Mouse (Mus musculus): ENCODE measurements around the gene Coa3.
A peak's percentile ranks its signal among the peaks of the same experiment; 100 is the strongest.
"Not testable (repeated sequence)": the region's sequence is repeated elsewhere in the genome, so short reads cannot be mapped to it uniquely, and the experiment has no call there.

Coa3 gene

DNA sequence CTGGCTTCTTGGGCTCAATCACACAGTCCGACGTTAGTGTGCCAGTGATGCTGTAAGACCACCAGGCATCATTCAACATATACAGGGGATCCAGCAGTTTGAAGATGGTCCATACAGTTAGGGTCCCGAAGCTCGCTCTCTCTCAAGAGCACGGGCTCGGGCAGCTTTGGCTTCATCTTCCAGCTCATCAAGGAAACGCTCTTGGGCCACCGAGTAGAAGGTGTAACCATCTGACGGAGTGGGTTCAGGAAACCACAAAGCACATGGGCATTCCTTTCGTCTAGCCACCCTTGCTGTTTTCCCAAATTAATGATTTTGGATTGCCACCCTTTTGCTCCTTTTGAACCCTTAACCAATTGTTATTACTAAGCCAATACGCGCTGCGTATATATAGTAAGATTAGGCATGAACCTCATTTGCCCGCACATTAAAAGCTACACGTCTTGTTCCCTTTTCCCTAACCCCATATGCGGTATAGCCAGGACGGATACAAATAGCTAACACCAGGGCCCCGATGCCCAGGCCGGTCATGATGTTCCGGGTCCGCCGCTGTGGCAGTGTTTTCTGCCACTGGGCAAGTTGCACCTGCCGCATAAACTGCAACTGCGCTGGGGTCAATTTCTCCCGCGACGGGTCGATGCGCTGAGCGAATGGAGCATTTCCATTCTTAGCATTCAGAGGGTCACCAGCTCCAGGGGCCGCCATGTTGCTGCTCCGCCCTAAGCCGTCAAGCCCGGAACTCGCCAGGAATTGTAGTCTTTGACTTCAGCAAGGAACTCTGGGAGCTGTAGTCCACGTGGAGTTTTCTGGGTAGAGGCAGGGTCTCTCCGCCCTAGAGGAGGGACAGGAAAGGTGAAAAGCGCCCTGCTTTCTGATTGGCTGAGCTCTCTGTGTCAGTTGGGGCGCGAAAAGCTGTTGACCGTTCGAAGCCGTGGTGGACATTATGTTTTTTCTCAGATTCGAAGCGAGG lies at the start of gene Coa3, which contains the start of gene Cntd1:
TSS of gene Coa3 (minus strand) at position 892 of the 970 bp plus-strand sequence.
TSS of gene Cntd1 (plus strand) at position 790 of the 970 bp plus-strand sequence.
- DNase-seq, result peak; percentile 83

DNA sequence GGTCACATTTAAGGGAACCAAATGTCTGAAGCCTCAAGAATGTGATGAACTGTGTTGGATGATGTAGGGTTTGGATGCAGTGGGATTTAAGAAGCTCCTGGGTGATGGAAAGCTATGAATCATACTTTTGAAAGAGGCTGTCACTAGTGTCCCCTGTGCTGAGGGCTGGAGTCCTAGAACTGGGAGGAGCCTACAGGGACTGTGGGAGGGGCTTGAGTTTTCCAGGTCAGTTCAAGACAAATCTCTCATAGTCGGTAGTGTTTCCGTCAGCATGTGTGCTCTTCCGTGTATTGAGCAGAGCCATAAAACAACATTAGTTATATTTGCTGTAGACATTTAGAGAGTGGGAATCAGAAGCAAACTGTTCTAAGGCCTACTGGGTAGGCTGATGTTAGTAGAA lies 48.4 kb upstream of the Coa3 start:
- no peak for DNase-seq

DNA sequence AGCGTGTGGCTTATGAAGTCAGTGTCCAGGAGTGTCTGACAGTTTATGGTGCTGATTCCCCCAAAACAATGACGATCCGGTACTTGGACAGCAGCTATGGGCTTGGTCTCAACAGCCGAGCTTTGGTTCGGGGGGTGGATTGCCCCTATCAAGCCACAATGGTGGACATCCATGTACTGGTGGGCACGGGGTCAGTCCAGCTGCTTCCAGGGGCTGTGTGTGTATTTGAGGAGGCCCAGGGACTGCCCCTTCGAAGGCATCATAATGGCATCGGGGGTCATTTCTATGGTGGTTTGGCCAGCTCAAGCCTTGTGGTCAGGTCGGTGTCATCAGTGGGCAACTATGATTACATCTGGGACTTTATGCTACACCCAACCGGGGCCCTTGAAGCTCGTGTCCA lies 47.2 kb upstream of the Coa3 start:
- DNase-seq, result no peak

DNA sequence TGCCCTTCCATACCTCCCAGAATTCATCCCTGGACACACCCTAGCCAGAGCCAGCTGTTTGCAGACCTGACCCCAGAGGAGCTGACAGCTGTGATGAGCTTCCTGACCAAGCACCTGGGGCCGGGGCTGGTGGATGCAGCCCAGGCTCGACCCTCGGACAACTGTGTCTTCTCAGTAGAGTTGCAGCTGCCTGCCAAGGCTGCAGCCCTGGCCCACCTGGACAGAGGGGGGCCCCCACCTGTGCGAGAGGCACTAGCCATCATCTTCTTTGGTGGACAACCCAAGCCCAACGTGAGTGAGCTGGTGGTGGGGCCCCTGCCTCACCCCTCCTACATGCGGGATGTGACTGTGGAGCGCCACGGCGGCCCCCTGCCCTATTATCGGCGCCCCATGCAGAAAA lies 46.3 kb upstream of the Coa3 start:
- DNase-seq, result not testable (repeated sequence)

DNA sequence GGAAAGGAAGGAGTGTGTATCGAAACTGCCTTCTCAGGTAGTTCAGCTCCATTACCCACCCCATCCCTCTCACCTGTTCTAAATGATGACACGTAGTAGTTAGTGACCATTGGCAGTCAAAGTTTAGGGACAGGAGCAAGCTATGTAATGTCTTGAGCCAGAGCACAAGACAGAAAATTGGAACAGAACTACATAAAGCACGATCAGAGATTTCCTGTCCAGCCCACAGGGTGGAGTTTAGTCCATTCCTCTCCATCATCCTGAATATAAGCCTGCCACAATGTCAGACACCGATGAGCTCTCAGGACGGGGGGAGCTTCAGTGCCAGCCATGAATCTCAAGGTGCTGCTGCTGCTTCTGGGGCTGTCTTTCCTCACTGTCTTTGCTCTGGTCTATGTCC lies 45.8 kb upstream of the Coa3 start, which contains the start of gene Aoc2:
TSS of gene Aoc2 (plus strand) at position 301 of the 400 bp plus-strand sequence.
- DNase-seq, result no peak

DNA sequence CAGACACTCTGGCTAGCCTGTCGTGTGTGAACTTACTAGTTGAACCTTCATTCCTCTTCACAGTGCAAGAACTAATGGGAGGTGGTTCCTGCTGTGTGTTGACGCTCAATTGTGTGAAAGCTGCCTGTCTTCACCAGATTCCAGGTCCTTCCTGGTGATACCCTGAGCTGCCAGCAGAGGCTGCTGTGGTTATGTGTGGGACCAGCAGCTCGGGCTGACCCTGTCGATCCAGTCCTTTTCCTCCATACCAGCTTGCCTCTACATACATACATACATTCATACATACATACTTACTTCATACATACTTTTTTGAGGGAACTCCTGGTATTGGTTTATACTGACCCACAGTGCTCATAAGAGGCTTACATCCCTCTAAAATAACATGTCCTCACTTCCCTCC lies 44.7 kb upstream of the Coa3 start:
- DNase-seq, result peak; percentile 68

DNA sequence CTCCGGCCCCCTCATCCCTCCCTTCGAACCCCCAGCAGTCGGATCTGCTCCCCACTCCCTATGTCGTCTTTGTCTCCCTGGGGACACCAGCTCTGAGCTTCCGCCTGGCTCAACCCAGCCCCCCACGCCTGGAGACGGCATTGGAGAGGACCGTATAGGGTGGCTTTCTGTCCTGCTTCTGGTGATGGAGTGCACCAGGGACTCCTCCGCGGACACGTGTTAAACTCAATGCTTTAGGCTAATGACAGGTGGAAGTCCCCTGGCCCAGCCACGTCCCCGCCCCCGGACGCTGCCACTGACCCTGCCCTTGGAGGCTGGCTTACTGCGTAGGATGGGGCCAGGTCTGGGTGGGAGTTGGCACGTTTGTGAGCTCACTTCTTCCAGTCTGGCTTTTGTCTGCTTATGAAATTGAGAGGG lies 37.6 kb upstream of the Coa3 start:
- no peak for DNase-seq

DNA sequence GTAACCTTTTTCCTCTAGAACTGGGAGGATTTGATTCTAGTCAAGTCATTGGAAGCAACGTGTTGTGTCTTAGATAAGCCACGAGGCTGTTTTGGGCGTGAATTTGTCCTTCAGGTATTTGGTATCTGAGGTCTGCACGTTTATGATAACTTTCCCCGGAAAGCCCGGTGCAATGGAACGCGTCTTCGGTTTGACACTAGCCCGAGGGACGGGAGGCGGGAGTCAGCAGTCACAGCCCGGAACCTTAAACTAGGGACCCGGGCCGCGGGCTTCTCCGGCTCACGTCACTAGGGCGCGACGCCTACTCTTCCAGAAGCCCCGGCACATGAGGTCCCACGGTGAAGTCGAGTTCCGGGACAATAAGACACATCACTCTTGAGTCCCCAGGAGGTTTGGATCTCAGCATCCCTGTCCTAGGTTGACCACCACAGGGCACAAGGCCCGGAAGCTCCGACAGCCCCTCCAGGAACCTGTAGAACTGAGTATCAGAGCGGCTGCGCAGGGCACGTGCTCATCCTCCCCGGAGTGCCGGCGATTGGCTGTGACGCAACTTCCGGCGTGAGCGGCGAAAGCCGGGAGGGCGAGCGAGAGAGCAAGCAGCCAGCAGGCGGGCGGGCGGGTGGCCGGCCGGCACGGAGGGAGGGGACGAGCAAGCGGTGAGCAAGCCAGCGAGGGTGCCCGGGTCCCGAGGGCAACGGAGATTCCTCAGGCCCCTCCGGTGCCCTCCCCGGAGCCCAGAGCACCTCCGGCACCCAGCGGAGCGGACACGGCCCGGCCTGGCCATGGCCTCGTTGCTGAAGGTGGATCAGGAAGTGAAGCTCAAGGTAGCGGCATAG lies 37.0 kb upstream of the Coa3 start, which contains the start of gene Psme3:
TSS of gene Psme3 (plus strand) at position 549 of the 836 bp plus-strand sequence.
- DNase-seq, result peak; percentile 91

DNA sequence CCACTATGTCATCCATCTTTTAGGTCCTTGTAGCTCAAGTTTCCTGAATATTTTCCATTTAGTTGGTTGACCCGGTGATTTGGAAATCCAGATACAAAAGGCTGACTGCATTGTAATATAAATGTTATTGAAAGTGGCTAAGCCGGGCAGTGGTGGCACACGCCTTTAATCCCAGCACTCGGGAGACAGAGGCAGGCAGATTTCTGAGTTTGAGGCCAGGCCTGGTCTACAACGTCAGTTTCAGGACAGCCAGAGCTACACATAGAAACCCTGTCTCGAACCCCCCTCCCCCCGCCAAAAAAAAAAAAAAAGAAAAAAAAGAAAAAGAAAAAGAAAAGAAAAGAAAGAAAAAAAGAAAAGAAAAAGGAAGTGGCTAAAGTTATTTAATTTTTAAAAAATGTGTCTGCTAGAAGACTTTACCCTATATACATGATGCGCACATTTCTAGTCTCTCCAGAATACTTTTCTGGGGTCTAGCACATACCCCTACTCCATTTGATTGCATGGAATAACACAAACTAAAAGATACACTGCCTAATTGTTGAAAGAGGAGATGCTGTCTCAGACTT lies 36.3 kb upstream of the Coa3 start:
- DNase-seq, result no peak

DNA sequence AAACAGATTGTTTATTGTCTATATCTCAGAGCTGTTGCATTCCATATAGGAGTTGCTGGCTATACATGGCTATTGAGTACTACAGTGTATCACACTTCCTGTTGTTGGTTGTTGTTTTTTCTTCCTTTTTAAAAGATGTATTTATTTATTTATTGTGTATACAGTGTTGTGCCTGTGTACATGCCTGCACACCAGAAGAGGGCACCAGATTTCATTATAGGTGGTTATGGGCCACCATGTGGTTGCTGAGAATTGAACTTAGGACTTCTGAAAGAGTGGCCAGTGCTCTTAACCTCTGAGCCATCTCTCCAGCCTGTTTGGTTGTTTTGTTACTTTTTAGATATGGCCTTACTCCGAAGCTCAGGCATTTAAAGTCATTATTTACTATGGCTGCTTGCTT lies 35.7 kb upstream of the Coa3 start:
- DNase-seq, result no peak

DNA sequence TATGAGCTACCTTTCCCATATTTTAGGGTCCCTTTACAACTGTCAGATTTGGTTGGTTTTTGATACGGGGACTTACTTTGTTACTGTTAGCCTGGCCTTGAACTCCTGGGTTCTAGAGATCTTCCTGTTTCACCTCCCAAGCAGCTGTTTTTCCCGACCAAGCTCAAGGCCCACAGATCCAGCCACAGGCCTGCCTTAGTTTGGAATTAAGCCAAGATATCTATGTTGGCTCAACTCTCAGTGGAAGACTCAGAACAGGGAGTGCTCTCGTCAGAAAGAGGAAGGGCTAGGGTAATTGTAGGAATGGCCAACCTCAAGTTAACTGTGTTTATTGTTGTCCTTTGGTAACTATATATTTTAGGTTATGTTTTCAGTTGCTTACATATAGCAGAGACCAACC lies 33.2 kb upstream of the Coa3 start:
- DNase-seq, result no peak

DNA sequence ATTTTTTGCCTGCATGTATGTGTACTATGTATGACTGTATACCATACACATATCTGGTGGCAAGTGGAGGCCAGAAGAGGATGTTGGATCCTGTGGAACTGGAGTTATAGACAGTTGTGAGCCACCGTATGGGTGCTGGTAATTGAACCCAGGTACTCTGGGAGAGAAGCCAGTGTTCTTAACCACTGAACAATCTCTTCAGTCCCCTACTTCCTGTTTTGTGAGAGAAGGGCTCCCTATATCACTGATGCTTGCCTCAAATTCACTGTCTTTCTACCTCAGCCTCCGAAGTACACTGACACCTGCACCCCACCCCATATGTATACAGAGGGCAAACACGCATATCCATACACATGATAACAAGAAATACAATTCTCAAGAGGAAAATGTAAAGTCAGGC lies 32.2 kb upstream of the Coa3 start:
- DNase-seq, result no peak

DNA sequence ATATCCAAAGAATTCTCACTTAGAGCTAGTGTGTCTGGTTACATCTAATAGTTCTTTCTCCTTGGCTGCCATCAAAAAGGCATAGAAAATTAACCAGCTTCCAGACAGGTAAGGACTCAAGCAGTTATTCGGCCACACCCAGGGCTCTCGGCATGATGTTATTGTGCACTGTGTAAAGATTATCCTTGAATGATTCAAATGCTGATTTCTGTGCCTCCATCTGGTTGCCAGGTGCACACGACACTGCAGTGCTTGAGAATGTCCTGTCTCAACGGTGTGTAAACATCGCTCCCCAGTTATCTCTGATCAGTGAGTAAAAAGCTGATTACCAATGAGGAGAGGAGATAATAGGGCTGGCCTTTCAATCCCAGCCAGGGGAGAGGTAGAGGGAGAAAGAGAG lies 28.8 kb upstream of the Coa3 start:
- no peak for DNase-seq

DNA sequence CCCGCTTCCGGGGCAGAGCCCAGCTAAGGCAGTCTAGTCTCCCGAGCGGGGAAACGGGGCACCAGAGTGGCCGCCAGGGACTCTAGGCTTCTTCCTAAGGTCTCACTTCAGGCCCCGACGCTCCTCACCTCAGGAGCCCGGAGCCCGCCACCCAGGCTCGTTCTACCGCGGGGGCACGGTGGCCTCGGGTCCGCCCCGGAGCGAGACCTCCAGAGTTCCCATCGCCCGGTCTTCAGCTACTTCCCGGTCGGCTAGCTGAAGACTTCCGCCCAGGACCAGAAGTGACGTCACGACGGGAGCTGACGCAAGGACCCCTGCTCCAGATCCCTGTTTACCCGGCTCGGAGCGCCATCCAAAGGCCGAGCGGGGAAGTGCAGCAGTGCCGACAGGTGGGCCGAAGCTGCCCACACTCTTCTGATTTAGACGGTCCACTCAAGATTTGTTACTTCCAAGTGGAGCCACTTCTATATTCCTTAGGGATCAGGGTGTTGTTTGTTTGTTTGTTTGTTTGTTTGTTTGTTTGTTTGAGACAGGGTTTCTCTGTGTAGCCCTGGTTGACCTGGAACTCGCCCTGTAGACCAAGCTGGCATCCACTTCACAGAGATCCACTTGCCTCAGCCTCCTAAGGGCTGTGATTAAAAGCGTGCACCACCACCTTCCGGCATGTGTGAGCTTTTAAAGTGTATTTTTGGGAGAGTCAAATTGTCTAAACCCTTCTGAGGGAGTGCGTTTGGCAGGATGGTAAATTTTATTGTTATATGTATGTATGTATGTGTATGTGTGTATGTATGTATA lies 23.3 kb upstream of the Coa3 start, which contains the start of gene Becn1:
TSS of gene Becn1 (minus strand) at position 283 of the 795 bp plus-strand sequence.
- DNase-seq, result peak; percentile 99

DNA sequence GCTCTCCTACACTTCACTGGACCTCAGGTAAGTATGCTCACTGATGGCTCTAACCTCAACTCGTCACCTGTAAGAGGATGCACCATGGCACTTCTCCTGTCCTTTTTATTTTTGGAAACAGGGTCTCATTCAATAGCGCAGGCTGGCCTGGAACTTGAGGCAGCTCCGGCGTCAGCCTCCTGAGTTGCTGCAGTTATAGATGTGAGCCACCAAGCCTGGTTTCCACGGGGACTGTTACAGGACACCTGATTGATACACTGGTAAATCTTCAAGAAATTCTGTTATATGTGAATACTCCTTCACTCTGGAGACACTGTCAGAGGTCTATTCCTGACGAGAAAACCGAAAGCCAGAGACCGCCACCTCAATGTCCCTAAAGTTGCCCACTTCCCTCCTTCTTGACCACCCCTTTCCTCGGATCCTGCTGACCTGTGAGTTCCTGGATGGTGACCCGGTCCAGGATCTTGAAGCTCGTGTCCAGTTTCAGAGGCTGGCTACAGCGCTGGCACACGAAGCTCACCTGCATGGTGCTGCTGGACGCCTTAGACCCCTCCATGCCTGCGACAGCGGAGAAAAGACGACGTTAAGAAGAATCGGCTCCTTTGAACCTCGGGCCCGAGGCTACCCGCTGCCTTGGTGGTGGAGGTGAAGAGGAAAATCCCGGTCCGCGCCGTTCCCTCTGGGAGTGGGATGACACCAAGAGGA lies 22.5 kb upstream of the Coa3 start:
- DNase-seq, result no peak

DNA sequence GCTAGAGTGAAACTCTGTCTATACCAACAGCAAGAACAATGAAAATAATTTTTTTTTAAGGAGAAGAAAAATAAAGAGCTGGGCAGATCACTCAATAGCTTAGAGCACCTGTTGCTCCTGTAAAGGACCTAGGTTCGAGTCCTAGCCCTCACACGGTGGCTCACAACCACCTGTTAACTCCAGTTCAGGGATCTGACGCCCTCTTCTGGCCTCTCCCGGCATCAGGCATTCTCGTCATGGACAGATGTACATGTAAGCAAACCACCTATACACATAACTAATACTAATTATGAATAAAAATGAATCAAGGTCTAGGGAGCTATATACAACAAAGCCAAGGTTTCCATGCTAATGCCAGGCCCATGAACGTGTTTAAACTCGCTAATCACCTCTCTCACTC lies 22.0 kb upstream of the Coa3 start:
- DNase-seq, result no peak

DNA sequence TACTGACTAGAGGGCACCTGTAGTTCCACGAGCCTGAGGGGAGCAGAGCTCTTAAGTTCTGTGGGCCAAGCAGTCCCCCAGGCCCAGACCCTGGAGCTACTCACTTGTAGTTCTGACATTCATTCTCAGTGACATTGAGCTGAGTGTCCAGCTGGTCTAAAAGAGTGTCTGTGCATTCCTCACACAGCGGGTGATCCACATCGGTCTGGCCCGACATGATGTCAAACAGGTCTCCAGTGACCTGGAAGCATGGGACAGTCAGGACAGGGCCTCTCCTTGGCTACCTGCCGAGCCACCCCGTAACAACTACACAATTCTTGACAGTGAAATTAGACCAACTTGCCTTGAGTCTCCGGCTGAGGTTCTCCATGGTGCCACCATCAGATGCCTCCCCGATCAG lies 16.3 kb upstream of the Coa3 start:
- DNase-seq, result no peak

DNA sequence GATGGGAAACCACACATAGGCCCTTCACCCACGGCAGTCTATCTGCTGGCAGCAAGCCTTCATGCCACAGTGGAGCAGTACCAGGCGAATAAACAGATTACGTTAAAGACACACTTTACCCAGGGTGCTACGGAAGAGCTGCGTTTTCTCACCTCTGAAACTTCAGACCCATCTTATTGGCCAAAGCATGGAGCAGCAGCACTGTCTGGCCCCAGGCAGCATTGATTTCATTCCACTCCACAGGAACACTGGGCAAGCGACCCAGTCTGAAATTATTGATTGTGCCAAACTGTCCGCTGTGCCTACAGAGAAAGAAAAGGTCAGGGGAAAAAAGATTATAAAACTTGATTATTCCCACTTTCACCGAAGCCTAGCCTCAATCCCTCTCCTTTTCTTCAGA lies 12.3 kb upstream of the Coa3 start:
- no peak for DNase-seq

DNA sequence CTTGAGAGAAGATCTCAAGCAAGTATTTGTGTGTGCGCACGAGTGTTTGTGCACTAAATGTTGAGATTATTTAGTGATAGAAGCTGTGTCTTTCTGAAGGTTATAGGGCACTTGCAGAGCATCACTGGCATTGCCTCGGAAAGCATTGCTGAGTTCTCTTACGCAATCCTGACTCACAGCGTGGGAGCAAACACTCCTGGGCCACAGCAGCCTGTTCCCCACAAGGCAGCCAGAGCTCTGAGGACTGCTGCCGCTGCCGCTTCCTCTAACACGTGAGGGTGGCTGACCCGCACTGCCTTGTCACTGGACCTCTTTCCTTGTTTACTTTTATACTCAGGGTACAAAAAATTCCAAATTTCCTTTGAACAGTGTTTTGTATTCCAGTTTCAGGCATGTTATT lies 8.4 kb upstream of the Coa3 start:
- DNase-seq, result no peak

DNA sequence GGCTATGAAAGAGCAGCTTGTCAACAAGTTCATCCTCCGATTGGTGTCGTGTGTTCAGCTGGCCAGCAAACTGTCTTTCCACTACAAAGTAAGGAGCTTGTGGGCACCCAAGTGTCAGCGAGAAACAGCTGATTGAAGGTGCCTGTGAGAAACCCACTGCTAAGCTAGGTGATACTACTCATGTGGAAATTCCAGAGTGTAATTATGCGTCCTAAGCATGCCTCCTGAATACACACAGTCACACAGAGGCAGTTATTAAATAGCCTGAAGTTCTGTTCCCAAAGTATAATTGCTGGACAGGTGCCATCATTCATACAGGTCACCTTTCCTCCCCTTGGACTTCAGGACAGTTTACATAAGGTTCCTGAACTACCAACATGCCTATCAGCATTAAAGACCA lies 4.9 kb upstream of the Coa3 start:
- no peak for DNase-seq

DNA sequence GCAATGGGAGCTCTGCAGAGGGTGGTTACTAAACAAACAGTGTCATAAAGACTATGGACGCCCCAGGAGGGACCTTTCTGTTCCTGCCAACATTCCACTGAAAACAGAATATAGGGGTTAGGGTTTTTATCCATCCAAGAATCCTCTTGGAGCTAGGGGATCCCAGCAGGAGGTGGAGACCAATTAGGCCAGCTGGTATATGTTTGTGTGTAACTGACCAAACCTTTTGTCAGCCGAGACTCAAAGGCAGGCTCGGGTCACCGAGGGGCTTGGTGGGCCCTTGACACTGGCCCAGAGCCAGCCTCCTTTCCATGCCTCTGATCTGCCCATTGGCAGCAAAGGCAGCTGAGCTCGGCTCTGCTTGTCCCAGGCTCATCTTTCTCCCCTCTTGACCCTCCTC lies 4.0 kb upstream of the Coa3 start:
- DNase-seq, result no peak

DNA sequence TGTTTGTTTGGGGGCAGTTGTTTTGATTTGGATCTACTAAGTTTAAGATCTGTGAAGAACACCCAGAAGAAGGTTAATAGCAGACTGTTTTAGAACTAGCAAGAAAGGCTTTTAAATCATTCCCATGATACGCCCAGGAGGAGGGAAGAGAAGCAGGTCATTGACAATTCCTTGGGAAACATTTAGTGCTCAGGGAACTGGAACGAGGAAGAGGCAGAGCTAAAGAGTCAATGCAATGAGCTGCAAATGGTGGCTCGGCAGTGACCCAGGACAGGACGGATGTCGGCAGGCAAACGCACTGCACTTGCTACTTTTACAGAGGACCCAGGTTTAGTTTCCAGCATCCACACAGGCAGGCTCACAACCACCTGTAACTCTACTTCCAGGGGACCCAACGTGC lies 1.9 kb upstream of the Coa3 start:
- DNase-seq, result no peak
